Mouse (Mus musculus): ENCODE measurements around the gene Zfp454. TPM values are rescaled to one million over a fixed set of nuclear protein-coding genes. Genes with fewer than 3 reads are reported as not detected.

The Zfp454 gene
- polyA plus RNA-seq, 1 experiment = 0.92 TPM

DNA sequence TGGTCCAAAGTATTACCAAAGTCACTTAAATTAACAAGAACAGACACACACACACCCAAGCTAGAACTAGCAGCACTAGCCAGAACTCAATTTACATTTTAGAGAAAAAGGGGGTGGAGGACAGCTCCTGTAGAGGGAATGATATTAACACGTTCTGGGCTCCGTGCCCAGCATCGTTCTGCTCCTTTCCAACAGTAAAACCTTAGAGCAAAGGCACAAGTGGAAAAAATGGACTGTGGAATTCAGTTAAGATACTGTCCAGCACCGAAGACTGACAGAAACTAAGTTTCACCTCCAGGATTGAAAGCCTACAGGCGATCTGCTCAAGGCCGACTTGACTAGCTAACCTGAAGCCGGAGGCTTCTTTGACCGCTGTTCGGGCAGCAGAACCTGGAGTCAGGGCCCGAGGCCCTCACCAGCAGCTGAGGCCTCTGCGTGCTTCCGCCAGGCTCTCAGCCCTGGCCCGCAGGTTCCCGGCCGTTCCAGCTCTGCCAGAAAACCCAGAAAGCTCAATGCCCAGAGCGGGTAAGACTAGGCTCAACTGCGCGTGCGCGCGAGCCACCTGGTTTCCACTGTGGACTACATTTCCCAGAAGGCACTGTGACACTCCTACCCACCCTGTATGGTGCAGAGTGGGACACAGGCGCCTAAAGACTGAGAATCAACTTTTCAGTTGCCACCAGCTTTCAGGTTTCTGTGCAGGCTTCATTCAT is 46.3 kb downstream of the Zfp454 start, which contains the start of gene Zfp879:
Gene Zfp879, minus strand, starts transcription at position 530 of the 713 bp plus-strand sequence.
- H3K27me3 ChIP-seq (replicated peaks; ENCODE audit: control insufficient read depth, insufficient read depth, low read length) = no peaks in the 10 kb centered on the region
- peak; percentile 36 for TF ChIP-seq POLR2A (IDR thresholded peaks at IDR 0.05; ENCODE audit: low read depth, low read length)
- no peak for TF ChIP-seq CTCF (conservative IDR thresholded peaks at IDR 0.05; ENCODE audit: insufficient read depth, insufficient read length, low read depth, low read length)
- peak; percentile 97 for DNase-seq
- H3K4me3 ChIP-seq (ENCODE audit: insufficient read depth, low read depth, low read length) = peak within 1 kb of the TSS; percentile 56
- WGBS = 12% methylated on average over 22 of the region's 22 CpGs
- peak within 1 kb of the TSS; percentile 77 for H3K27ac ChIP-seq (ENCODE audit: insufficient read depth, low read depth, low read length)
- H3K36me3 ChIP-seq (ENCODE audit: control insufficient read depth, insufficient read depth, low read length) = no peaks in the 10 kb centered on the region
- peaks cover 6% of the 10 kb centered on the region; the same call in 1 of the 2 replicates for H3K4me1 ChIP-seq (ENCODE audit: control insufficient read depth, insufficient read depth, low read length)

DNA sequence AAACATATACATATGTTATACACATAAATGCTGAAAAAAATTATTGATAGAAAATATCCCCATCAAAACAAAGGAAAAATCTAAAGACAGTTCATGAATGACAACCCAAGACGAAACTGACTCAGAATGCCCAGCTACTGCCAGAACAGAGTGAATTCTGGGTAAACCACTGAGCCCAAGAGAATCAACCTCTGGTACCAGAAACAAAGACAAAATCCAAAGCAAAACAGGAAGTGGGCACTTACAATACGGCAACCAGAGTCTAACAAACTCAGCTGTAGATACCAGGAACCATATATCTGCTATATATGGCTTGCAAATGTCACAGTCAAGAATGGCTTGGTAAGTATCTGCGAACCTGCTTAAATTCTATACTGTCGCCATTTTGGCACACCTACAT is 51.7 kb downstream of the Zfp454 start:
- H3K27ac ChIP-seq (ENCODE audit: insufficient read depth, low read depth, low read length) = no peak overlapping the region
- WGBS = 88% methylated on average over 4 of the region's 4 CpGs

DNA sequence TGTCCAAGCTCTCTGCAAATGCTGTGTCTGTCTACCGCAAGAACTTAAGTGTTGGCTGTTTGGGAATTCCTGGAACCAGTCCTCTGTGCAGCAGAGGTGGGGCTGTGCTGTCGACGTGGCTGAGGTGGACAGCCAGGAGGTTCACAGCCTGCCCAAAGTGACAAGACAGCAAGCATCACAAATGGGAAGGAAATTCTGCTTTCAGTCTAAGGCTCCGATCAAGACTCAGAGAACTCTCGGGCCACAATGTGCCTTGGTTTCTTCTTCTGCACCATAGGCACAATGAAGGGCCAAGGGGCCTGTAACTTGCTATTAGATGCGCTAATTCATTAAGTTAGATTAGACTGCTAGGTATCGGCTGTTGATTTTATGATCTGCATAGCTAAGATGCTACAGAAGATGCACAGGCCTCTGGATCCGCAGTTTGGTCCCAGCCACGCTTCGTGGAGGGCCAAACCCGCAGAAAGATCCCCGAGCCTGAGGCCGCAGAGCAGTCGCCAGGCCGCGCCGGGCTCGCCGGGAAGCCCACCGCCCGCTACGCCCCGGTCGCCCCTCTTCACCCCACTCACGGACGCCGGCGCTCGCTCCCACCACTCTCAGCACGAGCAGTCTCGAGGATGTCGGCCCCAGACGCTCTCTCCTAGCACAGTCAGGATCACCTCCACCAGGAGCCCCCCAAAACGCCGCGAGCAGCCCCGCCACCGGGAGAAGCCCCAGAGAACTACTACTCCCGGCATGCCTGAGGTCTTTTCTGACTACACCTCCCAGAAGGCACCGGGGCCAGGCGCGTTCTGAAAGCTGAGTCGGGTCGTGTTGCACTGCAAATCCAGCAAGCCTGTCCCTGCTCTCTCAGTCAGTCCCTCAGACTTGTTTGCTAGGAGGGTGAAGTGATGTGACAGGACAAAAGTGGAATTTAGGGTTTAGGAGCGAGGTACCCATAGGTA is 60.2 kb downstream of the Zfp454 start, which contains the start of gene Zfp354c:
Gene Zfp354c, minus strand, starts transcription at position 715 of the 944 bp plus-strand sequence.
- peak within 1 kb of the TSS; percentile 13; the same call in 1 of the 2 replicates for H3K27ac ChIP-seq (ENCODE audit: insufficient read depth, low read depth, low read length)

More for the DNA sequence above, 51.7 kb downstream of the Zfp454 start:
- TF ChIP-seq POLR2A (IDR thresholded peaks at IDR 0.05; ENCODE audit: low read depth, low read length) = no peak
- TF ChIP-seq CTCF (conservative IDR thresholded peaks at IDR 0.05; ENCODE audit: insufficient read depth, insufficient read length, low read depth, low read length) = no peak
- Histone ChIP-seq H3K4me1 (ENCODE audit: control insufficient read depth, insufficient read depth, low read length) (peaks cover 3% of the 10 kb centered on the region; the same call in 1 of the 2 replicates), H3K4me3 (ENCODE audit: insufficient read depth, low read depth, low read length) (no peak overlapping the region), H3K27me3 (replicated peaks; ENCODE audit: control insufficient read depth, insufficient read depth, low read length) (no peaks in the 10 kb centered on the region), H3K36me3 (ENCODE audit: control insufficient read depth, insufficient read depth, low read length) (peaks cover 1% of the 10 kb centered on the region; the same call in 1 of the 2 replicates)
- DNase-seq = no peak

DNA sequence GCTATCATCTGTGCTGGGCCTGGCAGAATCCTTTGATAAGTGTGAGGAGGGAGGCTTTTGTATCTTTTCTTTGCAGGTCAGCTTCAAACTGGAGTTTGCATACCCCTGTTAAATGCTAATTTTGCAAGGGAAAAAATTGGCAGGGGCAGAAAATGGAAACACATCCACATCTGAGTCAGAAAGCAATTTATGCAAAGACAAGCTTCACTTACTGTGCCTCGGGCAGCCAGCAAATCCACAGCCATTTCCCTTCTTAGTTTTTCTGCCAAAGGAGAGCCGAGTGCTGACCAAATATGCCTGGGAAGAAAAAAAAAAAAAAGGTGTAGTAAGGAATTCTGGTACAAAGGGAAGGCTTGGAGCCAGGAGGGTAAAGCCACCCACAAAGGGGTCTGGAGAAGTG is 61.2 kb downstream of the Zfp454 start:
- WGBS = 55% methylated on average over 2 of the region's 2 CpGs
- Histone ChIP-seq H3K27me3 (replicated peaks; ENCODE audit: control insufficient read depth, insufficient read depth, low read length) (no peaks in the 10 kb centered on the region), H3K36me3 (ENCODE audit: control insufficient read depth, insufficient read depth, low read length) (no peaks in the 10 kb centered on the region), H3K4me1 (ENCODE audit: control insufficient read depth, insufficient read depth, low read length) (no peaks in the 10 kb centered on the region; the same call in 1 of the 2 replicates), H3K27ac (ENCODE audit: insufficient read depth, low read depth, low read length) (no peak overlapping the region), H3K4me3 (ENCODE audit: insufficient read depth, low read depth, low read length) (no peak overlapping the region)
- no peak for TF ChIP-seq POLR2A (IDR thresholded peaks at IDR 0.05; ENCODE audit: low read depth, low read length)
- no peak for TF ChIP-seq CTCF (conservative IDR thresholded peaks at IDR 0.05; ENCODE audit: insufficient read depth, insufficient read length, low read depth, low read length)
- peak; percentile 32 for DNase-seq

More for the DNA sequence above, 60.2 kb downstream of the Zfp454 start, which contains the start of gene Zfp354c:
- no peaks in the 10 kb centered on the region for H3K27me3 ChIP-seq (replicated peaks; ENCODE audit: control insufficient read depth, insufficient read depth, low read length)
- no peaks in the 10 kb centered on the region; the same call in 1 of the 2 replicates for H3K4me1 ChIP-seq (ENCODE audit: control insufficient read depth, insufficient read depth, low read length)
- WGBS = 2% methylated on average over 45 of the region's 45 CpGs
- TF ChIP-seq CTCF (conservative IDR thresholded peaks at IDR 0.05; ENCODE audit: insufficient read depth, insufficient read length, low read depth, low read length) (no peak), POLR2A (IDR thresholded peaks at IDR 0.05; ENCODE audit: low read depth, low read length) (no peak)
- peak; percentile 90 for DNase-seq
- peak within 1 kb of the TSS; percentile 86 for H3K4me3 ChIP-seq (ENCODE audit: insufficient read depth, low read depth, low read length)
- H3K36me3 ChIP-seq (ENCODE audit: control insufficient read depth, insufficient read depth, low read length) = no peaks in the 10 kb centered on the region

Other genes with a start within 250 kb of the Zfp454 start
- 1.2 and 1.4 TPM in 2 replicates for gene Zfp354c, start 59.9 kb downstream of the Zfp454 start, polyA plus RNA-seq (2012; rRNA removed)
- 0.58 and 0.64 TPM in 2 replicates for gene Zfp879, start 46.1 kb downstream of the Zfp454 start, polyA plus RNA-seq (2012; rRNA removed)
- gene Grm6, start 37.0 kb downstream of the Zfp454 start, polyA plus RNA-seq (2012; rRNA removed) = 0.03 TPM in 1 of 2 replicates, not detected in the other
- 2.6 and 2.7 TPM in 2 replicates for gene Zfp2, start 28.5 kb upstream of the Zfp454 start, polyA plus RNA-seq (2012; rRNA removed)
- 0.49 and 0.75 TPM in 2 replicates for gene Zfp354b, start 44.0 kb upstream of the Zfp454 start, polyA plus RNA-seq (2012; rRNA removed)
- not detected in 2 replicates for gene 4933414I15Rik, start 56.1 kb upstream of the Zfp454 start, polyA plus RNA-seq (2012; rRNA removed)
- not detected in 2 replicates for gene Prop1, start 66.1 kb upstream of the Zfp454 start, polyA plus RNA-seq (2012; rRNA removed)
- not detected in 2 replicates for gene Olfr1378, start 78.9 kb upstream of the Zfp454 start, polyA plus RNA-seq (2012; rRNA removed)
- not detected in 2 replicates for gene Olfr1377, start 94.3 kb upstream of the Zfp454 start, polyA plus RNA-seq (2012; rRNA removed)
- gene Olfr51, start 115.9 kb upstream of the Zfp454 start, polyA plus RNA-seq (2012; rRNA removed) = not detected in 2 replicates
- not detected in 2 replicates for gene Olfr54, start 126.6 kb upstream of the Zfp454 start, polyA plus RNA-seq (2012; rRNA removed)
- not detected in 2 replicates for gene Olfr1375, start 160.5 kb upstream of the Zfp454 start, polyA plus RNA-seq (2012; rRNA removed)
- gene Zfp354a, start 171.6 kb upstream of the Zfp454 start, polyA plus RNA-seq (2012; rRNA removed) = 2.2 and 5.2 TPM in 2 replicates